Mouse (Mus musculus) testis, adult 2 months (tissue): ENCODE measurements around the gene Nup93. TPM values are rescaled to one million over a fixed set of nuclear protein-coding genes. Genes with fewer than 3 reads are reported as not detected.

Experiments
- H3K27ac ChIP-seq: fragments of 200-500 bp; 2 replicates; pipeline ENCODE4 v1.5.1; 2012; ENCODE audit warnings: low read depth, low read length; ENCODE audit not compliant: control insufficient read depth, insufficient read depth
- H3K27me3 ChIP-seq: fragments of 200-500 bp; 2 replicates; pipeline ENCODE4 v1.6.1; 2012; ENCODE audit warnings: mild to moderate bottlenecking, low read length, moderate library complexity; ENCODE audit not compliant: control insufficient read depth, insufficient read depth
- H3K36me3 ChIP-seq: fragments of 200-500 bp; 2 replicates; pipeline ENCODE4 v1.6.1; 2012; ENCODE audit warnings: mild to moderate bottlenecking, low read length; ENCODE audit not compliant: control insufficient read depth, insufficient read depth
- H3K4me1 ChIP-seq: fragments of 200-500 bp; 2 replicates; pipeline ENCODE4 v1.6.1; 2012; ENCODE audit warnings: low read length; ENCODE audit not compliant: control insufficient read depth, insufficient read depth
- H3K4me3 ChIP-seq: fragments of 200-500 bp; 2 replicates; pipeline ENCODE4 v1.5.1; 2012; ENCODE audit warnings: low read depth, mild to moderate bottlenecking, low read length, moderate library complexity, mixed read lengths; ENCODE audit not compliant: control insufficient read depth
- CTCF ChIP-seq: fragments of 200-500 bp; IDR thresholded peaks from 2 replicates; pipeline ENCODE4 v1.5.1; 2012; ENCODE audit warnings: low read depth, mild to moderate bottlenecking, inconsistent platforms, low read length, moderate library complexity; ENCODE audit not compliant: control insufficient read depth, insufficient read depth, insufficient replicate concordance
- POLR2A ChIP-seq: fragments of 200-500 bp; IDR thresholded peaks from 2 replicates; pipeline ENCODE4 v1.6.1; 2012; ENCODE audit warnings: low read depth, mild to moderate bottlenecking, inconsistent platforms, low read length, moderate library complexity; ENCODE audit not compliant: control insufficient read depth
- polyA plus RNA-seq: library from polyadenylated mRNA; depleted of rRNA; stranded (reverse); fragments of >200 nt; gene quantifications from 2 replicates; pipeline ENCODE4 v1.2.3, GENCODE M21; 2012

Gene Nup93
- polyA plus RNA-seq, 1 experiment: 27.1 TPM

- Histone ChIP-seq H3K4me1 (no peaks in the 10 kb centered on the region), H3K4me3 (no peak overlapping the region), H3K36me3 (no peaks in the 10 kb centered on the region), H3K27me3 (no peaks in the 10 kb centered on the region), H3K27ac (no peak overlapping the region)
- TF ChIP-seq CTCF: no peak
- TF ChIP-seq POLR2A: no peak
Measured at GRCm38 (mm10) chr8:94320036-94320435, 105.7 kb downstream of the Nup93 start.

GRCm38 (mm10) chr8:94322083-94322482 lies 107.7 kb downstream of the Nup93 start:
- no peaks in the 10 kb centered on the region for H3K27me3 ChIP-seq
- H3K4me3 ChIP-seq: no peak overlapping the region
- TF ChIP-seq POLR2A: no peak
- no peak for TF ChIP-seq CTCF
- H3K4me1 ChIP-seq: no peaks in the 10 kb centered on the region
- H3K36me3 ChIP-seq: no peaks in the 10 kb centered on the region
- no peak overlapping the region for H3K27ac ChIP-seq

- no peaks in the 10 kb centered on the region for H3K36me3 ChIP-seq
- H3K27ac ChIP-seq: no peak overlapping the region
- H3K4me3 ChIP-seq: no peak overlapping the region
- H3K4me1 ChIP-seq: no peaks in the 10 kb centered on the region
- H3K27me3 ChIP-seq: no peaks in the 10 kb centered on the region
- no peak for TF ChIP-seq POLR2A
- no peak for TF ChIP-seq CTCF
Measured at GRCm38 (mm10) chr8:94323041-94323440, 108.7 kb downstream of the Nup93 start.

GRCm38 (mm10) chr8:94324071-94324470 lies 109.7 kb downstream of the Nup93 start:
- no peaks in the 10 kb centered on the region for H3K36me3 ChIP-seq
- no peak overlapping the region for H3K4me3 ChIP-seq
- H3K27me3 ChIP-seq: no peaks in the 10 kb centered on the region
- TF ChIP-seq POLR2A: no peak
- H3K4me1 ChIP-seq: no peaks in the 10 kb centered on the region
- no peak overlapping the region for H3K27ac ChIP-seq

- no peaks in the 10 kb centered on the region for H3K4me1 ChIP-seq
- no peak for TF ChIP-seq CTCF
- TF ChIP-seq POLR2A: no peak
- no peak overlapping the region for H3K4me3 ChIP-seq
- H3K27ac ChIP-seq: no peak overlapping the region
- no peaks in the 10 kb centered on the region for H3K27me3 ChIP-seq
- no peaks in the 10 kb centered on the region for H3K36me3 ChIP-seq
Measured at GRCm38 (mm10) chr8:94326016-94326415, 111.7 kb downstream of the Nup93 start.

GRCm38 (mm10) chr8:94328932-94329728 lies 114.8 kb downstream of the Nup93 start, which contains the start of gene Slc12a3:
Slc12a3 (plus strand) TSS chr8:94329201.
- Histone ChIP-seq H3K27me3 (no peaks in the 10 kb centered on the region), H3K4me3 (no peak within 1 kb of the TSS), H3K36me3 (no peaks in the 10 kb centered on the region), H3K4me1 (no peaks in the 10 kb centered on the region), H3K27ac (no peak within 1 kb of the TSS)
- TF ChIP-seq POLR2A (no peak), CTCF (no peak)

GRCm38 (mm10) chr8:94330733-94331132 lies 116.4 kb downstream of the Nup93 start:
- H3K27me3 ChIP-seq: no peaks in the 10 kb centered on the region
- H3K36me3 ChIP-seq: no peaks in the 10 kb centered on the region
- H3K4me1 ChIP-seq: no peaks in the 10 kb centered on the region
- H3K4me3 ChIP-seq: no peak overlapping the region
- TF ChIP-seq CTCF (peak; percentile 38; the same call in 1 of the 2 replicates), POLR2A (no peak)
- no peak overlapping the region for H3K27ac ChIP-seq

GRCm38 (mm10) chr8:94333345-94333744 lies 119.0 kb downstream of the Nup93 start:
- Histone ChIP-seq H3K4me3 (no peak overlapping the region), H3K36me3 (no peaks in the 10 kb centered on the region), H3K27ac (no peak overlapping the region), H3K27me3 (no peaks in the 10 kb centered on the region), H3K4me1 (no peaks in the 10 kb centered on the region)
- TF ChIP-seq POLR2A (no peak), CTCF (peak; percentile 17; the same call in 1 of the 2 replicates)
